Mouse (Mus musculus) layer of hippocampus, adult 6 months (tissue): ENCODE measurements around the gene Eva1c. TPM values are rescaled to one million over a fixed set of nuclear protein-coding genes. Genes with fewer than 3 reads are reported as not detected.

Source experiments
- long read RNA-seq, 2 experiments: library from polyadenylated mRNA; unstranded; transcript quantifications; one replicate each; pipeline ENCODE4 v2.0.0; 2019 to 2020
- microRNA-seq: library from miRNA; unstranded; fragments of <30 nt; microRNA quantifications from one replicate; pipeline ENCODE4 v1.2.0, GENCODE M21; 2020
- polyA plus RNA-seq: library from polyadenylated mRNA; unstranded; fragments of <200 nt; fragmentation: Nextera tagmentation; gene quantifications from 2 replicates; pipeline ENCODE4 v1.2.3, GENCODE M21; 2021

Gene Eva1c
- 2.7 and 3.9 TPM in 2 replicates for polyA plus RNA-seq
- long read RNA-seq, experiment 1, partial matches to known transcripts = 1 of 8 reads
- long read RNA-seq, experiment 1, other reads (novel, unspliced or antisense) = 2 of 8 reads
- long read RNA-seq, experiment 2, transcript Eva1c-201 (8 exons, 2,142 nt) = major isoform, 6 of 13 reads
- long read RNA-seq, experiment 2, partial matches to known transcripts = 1 of 13 reads
- long read RNA-seq, experiment 2, other reads (novel, unspliced or antisense) = 2 of 13 reads

GRCm38 (mm10) chr16:90826457-90826856, at the start of gene Eva1c:
Gene Eva1c, plus strand, starts transcription at chr16:90826719.

GRCm38 (mm10) chr16:90809975-90810715, 16.4 kb upstream of the Eva1c start, which contains the start of gene Urb1:
Gene Urb1, minus strand, starts transcription at chr16:90810413.

DNA sequence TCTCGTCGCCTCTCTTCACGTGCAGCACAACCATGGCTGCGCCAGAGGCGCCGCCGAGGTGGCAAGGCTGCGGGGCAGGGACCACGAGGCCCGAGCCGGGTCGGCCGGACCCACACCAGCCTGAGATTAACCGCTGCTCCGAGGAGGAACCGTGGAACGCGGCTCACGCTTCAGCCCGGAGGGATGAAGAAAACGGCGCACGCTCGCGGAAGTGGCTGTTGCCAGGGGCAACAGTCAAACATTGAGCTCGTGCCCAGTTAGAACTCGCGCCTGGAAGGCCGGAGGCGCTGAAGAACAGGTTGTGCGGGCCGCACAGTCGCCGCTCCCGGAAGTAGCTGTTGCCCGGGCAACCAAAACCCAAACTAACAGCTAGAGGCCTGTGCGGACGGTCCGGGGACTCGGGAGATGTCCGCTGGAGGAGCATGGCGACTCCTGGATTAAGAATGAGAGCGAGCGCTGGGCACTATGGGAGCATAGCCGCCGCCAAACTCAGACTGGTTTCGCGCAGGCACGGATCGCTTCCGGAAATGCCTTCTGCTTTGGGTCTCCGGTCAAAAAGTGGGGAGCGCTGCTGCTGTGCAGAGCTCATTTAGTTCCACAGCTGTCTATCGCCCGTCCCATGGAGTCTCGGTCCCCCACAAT, 108.3 kb downstream of the Eva1c start, which contains the start of gene Cfap298:
Gene Cfap298, minus strand, starts transcription at position 428 of the 642 bp plus-strand sequence.

Small RNA genes within 50 kb of the gene (microRNA-seq; reads per million reads assigned to microRNA genes)
- not detected for gene Gm22933

Other genes starting within 250 kb of the Eva1c start
- 9.5 and 12.1 TPM in 2 replicates for gene Mis18a, start 99.3 kb upstream of the Eva1c start, polyA plus RNA-seq
- gene Mrap, start 88.5 kb upstream of the Eva1c start, polyA plus RNA-seq = 0.33 and 0.49 TPM in 2 replicates
- 1.8 TPM in 2 replicates for gene Urb1, start 16.3 kb upstream of the Eva1c start, polyA plus RNA-seq
- 69.3 and 74.6 TPM in 2 replicates for gene Cfap298, start 108.4 kb downstream of the Eva1c start, polyA plus RNA-seq
- gene Synj1, start 184.6 kb downstream of the Eva1c start, polyA plus RNA-seq = 51.1 and 56.1 TPM in 2 replicates
- gene Paxbp1, start 217.8 kb downstream of the Eva1c start, polyA plus RNA-seq = 2.4 and 4.0 TPM in 2 replicates